Mouse (Mus musculus) MN1 (cell line): Measurements from ENCODE around the gene Sipa1l2.
A peak's percentile ranks its signal among the peaks of the same experiment; 100 is the strongest.

ENCODE experiments used
- DNase-seq: peaks from one replicate; pipeline ENCODE4 v3.0.0-alpha.2; 2016; ENCODE audit warnings: low spot score

Gene Sipa1l2

DNA sequence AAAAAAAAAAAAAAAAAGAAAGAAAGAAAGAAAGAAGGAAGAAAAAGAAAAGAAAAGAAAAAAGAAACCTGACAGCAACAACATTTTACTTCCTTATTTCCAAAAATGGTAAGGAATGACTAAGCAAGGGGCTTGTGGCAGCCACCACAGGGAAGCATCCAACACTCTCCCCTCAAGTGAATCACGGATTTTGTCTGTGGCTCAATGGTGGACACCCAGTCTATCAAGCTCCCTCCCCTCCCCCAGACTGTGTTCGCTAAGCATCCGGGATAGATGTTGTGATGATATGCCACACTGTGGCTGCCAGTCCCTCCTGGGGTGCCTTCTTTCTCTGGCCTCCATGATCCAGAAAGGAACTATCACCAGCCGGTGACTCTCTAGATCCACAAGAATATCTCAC, 6.5 kb upstream of the Sipa1l2 start:
- no peak for DNase-seq

DNA sequence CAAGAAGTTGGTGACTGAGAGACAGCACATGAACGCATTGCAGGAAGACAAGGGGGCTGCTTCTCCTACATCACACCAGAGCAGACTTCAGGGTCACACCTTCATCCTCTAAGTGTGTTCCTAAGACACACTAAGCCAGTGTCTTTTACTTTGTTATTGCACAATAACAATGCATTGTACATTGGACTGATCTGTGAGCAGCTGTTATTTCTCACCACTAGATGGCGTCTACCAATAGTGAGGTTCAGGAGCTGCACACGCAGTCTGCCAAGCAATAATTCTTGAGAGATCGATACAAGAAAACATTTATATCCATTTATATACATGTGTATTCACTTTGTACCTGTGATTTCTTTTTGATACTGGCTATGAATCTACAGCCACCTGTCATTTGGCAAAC, 4.7 kb upstream of the Sipa1l2 start:
- DNase-seq, result peak; percentile 76

DNA sequence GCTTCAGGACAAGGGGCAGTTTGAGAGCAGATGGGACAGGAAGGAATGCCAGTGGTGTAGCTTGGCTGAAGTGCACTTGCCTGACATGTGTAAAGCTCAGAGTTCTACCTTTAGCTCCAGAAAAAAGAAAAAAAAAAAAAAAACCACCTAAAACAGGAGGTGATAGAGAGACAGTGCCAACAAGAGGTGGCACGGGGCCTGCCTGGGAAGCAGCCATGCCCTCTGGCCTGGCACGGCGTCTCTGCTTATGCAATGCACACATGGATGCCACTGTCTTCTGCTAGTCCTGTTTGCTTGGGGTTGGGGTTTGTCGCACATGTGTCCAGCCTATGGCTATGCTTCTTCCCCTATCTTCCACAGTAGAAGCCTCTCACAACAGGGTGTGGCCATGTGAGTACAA, 2.6 kb upstream of the Sipa1l2 start:
- no peak for DNase-seq

DNA sequence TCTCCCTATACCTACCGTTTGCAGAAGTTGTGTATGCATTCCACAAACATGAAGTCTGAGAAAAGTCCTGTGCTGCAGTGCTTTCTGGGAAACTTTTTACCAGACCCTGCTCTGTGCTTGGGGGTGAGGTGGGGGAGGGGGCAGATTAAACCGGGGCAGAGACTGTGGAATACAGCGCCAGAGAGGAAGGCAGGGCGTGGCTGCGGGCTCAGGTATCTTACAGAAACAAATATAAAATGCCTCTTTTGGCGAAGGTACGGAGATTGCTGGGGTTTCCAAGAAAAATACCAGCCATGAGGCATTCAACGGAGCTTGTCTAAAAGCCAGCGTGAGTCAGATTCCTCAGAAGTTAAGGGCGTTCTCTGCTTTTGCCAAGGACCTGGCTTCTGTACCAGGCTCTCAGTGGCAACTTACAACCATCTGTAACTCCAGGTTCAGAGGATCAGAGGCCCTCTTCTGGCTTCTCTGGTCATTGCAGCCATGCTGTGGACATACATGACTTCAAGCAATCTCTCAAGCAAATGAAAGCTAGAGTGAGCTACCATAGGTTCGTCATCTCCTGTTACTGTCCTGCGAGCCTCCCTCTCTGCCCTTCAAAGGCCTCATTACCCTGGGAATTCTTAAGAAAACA, 1.3 kb upstream of the Sipa1l2 start:
- DNase-seq, result peak; percentile 68

DNA sequence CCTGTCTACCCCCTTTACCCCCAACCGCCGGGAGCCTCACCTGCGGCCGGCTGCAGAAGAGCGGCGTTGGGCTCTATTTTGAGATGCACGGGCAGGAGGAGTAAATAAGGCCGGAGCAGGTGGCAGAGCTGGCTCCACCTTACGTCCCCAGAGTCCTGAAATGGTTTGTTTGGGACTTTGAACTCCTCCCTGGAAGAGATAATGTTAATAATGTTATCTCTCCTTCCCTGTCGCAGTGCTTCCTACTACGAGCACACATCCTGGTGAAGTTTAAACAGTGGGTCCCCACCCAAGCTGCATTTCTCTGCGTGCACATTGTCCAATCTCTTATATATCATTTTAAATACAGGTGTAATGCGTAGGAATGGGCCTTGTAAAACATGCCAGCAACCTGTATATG, 781 bp upstream of the Sipa1l2 start:
- DNase-seq, result no peak

DNA sequence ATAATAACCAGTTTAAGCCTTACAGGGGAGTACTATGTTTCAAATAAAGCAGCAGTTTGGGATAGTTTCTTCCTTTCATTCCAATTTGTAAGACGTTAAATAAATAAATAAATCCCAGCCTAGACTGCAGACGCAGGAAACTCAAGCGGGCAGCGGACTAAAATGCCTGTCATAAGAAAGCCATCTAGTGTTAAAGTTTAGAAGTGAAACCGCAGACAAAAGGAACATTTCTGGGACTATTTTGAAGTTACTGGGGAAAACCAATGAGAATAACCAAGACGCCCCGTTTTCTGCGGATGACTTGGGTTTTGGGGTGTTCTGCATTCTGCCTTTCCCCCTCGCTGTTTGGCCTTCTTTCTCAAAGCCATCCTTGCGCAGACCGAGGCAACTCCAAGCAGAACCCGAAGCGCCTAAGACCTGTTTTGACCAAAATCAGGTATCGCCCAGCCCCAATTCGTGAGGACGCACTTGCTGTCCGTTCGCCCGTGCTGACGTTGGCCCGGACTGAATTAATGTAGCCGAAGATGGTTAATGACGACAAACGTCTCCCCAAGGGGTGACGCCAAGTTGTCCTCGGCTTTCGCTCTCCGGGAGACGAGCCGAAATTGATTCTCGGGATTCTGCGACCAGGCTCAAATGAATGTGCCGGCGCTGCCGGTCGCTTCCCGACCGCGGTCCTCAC, 616 bp downstream of the Sipa1l2 start:
- peak; percentile 93 for DNase-seq

DNA sequence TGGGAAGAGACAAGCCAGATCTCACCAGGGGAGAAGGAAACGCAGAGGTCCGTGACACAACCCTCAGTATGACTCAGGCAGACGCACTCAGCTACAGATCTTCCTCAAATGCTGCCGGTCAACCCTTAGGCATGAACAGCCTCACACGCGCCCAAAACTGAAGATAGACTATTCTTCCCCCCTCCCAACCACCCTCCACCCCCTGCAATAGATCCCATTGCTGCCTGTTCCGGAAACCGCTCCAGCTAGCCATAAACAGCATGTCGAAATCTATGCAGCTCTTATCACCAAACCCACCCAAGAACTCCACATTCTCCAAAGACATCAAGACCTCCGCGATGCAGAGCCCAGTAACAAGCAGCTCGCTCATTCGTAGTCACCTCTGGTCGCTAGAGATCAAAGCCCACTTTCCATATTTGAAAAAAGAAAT, 1.2 kb downstream of the Sipa1l2 start:
- DNase-seq, result peak; percentile 80

DNA sequence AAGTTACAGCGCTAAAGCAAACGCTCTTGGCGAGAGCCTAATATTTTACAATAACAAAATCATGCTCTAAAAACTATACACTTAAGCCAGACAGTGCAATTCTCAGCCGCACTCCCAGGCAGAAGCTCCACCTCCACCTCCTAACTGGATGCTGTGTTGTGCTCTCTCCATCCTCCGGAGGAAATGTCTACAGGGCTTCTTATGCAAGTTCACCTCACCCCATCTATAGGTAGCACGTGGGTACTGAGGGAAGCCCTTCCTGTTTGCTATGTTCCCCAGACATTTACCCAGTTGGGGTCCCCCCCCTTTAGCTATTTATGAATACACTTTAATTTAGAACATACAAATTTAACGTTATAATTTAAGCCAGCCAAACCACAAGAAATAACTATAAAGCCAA, 2.0 kb downstream of the Sipa1l2 start:
- peak; percentile 81 for DNase-seq

DNA sequence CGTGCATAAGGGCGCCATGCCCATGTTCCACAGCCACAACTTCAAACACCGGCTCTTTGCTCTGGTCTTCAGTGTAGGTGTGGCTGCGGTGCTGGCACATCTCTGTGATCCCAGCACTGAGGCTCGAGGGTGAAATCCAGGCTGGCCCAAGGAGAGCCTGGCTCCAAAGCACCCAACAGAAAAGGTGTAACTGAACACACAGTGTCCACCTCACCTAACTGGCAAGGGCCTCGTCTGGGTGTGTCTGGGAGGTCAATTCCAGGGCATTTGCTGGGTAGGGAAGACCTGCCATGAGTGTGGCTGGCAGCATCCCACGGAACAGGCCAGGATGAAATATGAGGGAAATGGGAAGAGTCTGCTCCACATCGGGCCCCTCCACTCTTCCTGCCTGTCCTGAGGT, 6.7 kb downstream of the Sipa1l2 start:
- DNase-seq, result no peak

DNA sequence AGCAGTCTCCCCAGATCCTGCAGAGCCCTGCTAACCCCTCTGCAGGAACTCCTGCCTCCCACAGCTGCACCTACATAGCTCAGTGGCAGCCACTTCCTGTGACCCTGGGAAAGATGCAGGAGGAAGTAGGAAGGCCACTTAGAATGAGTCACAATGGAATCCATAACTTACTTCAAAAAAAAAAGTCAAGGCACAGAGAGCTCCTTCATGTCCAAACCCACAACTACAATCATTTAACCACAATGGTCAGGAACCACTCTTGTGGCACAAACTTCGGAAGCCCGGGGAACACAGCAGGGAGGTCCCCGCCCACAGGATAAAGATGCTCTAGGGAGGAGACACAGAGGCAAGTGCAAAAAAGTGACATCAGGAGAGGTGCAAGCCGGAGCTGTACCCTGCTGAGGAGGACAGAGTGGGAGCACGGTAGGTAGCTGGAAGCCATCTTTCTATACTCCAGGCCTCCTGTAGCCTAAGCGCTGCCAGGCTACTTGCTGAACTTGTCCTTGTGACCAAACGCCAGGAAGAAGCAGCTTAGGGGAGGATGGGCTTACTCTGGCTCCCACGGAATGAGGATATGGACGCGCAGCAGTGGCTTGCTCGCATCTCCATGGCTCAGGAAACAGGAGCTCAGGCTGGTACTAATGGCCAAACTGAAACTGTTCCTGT, 8.7 kb downstream of the Sipa1l2 start:
- DNase-seq, result no peak

DNA sequence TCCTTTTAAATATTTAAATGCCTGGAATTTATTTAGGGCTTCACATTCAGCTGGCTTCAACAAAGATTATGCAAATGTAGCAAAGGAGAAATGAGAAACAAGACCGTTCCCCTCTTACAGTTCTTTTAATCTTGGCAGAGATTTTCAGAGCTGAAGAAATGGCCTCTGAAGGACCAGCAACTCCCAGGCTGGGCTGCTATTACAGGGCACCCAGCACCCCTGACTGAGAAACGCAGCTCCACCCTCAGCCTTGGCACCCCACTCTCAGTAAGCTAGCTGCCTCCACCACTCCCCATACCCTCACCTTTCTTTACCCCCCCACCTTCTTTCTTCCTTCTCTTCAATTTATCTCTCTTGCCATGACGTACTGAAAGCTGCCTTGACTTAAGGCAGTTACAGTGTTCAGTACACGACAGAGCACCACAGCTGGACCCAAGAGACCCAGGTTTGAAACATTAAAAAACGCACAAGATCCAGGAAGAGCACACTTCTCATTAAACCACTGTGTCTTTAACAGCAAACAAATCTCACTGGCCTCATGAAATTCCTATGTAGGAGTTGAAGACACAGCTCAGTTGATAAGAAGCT, 10.4 kb downstream of the Sipa1l2 start:
- peak; percentile 37 for DNase-seq

DNA sequence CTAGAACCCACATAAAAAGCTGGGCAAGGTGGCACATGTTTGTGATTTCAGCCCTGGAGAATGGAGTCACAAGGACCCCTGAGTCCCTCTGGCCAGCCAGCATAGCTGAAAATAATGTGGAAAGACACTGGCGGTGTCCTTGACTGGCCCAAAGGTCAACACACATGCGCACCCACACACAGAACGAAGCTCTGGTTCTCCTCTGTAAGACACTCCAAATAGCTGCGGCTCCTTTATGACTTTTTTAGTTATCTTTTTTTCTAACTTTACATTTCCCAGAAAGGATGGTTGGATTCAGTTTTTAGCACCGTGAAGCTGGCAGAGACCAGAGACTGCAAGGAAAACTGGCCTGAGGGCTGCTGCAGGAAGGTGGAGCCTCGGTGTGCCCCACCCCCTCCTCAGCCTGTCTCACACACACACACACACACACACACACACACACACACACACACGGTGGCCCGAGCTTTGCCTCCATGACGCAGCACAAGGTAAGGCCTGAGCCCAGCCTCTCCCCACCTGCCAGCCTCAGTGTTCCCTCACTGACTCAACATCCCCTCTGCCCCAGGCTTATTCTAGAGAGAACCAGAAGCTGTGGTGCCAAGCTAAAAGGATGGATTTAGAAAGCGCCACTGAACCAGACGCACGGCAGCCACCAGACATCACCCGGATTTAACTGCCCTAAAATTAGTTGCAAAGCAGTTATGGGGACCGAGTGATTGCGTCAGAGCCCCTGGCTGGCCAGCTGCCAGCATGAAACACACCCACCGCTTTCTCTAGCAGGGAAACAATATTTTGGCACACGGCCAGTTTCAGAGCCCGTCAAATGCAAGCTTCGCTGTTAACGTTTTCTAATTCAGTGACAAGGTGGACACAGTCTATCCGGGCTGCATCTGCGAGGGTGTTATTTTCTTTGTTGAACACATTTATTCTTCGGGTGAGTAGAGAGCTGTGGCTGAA, 11.2 kb downstream of the Sipa1l2 start:
- peak; percentile 91 for DNase-seq

DNA sequence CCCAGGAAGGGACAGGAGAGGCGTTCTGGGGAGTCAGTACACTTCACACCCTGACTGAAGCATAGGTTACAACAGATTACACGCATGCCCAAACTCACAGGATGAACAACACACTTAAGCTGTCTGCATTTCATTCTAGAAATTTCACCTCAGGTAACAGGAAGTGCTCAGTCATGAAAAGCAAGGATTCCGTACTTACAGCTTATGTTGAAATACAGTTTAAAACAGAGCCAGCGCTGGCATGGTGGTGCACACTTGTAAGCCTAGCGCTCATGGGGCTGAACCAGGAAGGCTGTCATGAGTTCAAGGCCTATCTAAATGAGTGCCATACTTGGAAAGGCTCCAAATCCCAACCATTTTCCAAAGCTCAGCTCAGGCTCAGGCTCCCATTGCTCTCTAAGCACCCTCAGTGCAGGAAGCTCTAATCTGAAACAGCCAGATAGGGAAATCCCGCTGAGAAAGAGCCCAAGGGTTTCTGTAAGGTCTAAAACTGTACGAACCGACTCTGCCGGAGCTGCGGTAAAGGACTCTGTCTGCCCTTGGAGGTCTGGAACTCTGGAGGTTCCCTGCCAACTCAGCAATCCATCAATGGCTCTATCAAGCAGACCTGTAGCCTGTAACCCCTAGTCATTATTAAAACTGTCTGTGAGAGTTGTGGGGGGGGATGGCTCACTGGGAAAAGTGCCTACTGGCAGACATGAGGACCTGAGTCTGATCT, 12.1 kb downstream of the Sipa1l2 start:
- peak; percentile 39 for DNase-seq

DNA sequence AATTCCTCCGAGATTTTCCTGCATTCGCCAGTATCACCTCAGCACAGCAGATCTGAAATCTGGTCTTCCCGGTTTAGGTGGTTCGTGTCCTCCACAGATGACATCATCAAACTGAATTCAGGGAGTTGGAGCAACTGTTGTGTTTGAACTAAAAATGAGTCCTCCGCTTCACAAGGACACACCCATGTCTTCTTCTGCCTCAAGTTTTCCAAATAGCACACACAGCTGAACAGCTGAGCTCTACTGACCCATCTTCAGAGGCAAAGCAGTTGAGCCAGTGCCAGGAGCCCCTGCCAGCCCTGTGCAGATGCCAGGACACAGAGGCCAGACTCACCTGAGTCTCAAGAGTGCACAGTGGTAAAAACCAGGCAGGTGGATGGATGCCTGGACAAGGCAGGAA, 12.9 kb downstream of the Sipa1l2 start:
- no peak for DNase-seq

DNA sequence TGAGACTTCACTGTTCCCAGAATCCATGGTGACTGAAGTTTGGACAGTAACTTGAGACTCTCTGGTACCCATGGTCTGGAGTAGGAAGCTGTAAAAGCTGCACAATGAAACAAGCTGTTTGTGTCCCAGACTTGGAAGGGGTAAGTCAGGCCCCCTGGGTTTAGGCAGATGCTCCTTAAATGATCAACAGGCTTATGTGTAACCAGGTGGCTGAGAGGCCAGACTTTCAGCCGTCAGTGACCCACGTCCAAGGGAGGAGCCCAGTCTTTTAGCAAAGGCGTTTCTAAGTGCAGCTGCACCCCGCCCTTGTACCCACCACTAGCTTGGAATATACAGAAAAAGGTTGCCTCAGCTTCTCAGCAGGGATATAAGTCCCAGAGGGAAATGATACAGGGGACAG, 19.0 kb downstream of the Sipa1l2 start:
- no peak for DNase-seq

DNA sequence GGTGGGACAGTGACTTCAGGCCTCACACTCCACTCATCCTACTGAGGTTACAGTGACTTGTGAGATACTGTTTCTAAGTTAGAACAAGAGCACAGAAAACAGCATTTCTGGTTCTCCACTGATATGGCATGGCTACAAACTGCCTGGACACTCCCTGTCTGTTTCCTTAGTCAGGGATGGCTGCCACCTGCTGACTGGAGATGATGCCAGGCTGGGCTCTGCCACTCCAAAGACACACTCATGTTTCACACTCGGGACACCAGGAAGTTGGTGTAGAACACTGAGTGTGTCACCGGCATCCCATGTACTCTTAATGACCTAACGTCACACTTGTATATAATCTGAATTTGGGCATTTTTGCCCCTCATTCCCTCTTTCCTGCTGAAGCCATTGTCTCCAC, 22.3 kb downstream of the Sipa1l2 start:
- DNase-seq, result no peak

DNA sequence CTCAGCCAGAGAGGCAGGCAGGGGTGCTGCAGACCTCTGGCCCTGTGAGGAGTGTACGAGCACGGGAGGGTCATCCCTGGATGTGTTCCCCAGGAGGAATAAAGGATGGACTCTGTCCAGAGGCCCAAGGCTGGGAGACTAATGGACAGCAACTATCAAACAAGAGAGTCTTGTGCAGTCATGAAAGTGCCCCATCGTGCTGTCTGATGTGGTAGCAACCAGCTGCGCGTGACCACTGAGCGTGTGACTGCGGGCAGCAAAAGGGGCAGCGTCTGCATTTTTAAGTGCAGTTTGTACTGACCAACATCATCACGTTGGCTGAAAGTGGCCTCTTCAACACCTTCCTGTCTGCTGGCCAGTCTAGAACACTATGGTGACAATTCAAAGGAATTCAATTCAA, 23.7 kb downstream of the Sipa1l2 start:
- no peak for DNase-seq

DNA sequence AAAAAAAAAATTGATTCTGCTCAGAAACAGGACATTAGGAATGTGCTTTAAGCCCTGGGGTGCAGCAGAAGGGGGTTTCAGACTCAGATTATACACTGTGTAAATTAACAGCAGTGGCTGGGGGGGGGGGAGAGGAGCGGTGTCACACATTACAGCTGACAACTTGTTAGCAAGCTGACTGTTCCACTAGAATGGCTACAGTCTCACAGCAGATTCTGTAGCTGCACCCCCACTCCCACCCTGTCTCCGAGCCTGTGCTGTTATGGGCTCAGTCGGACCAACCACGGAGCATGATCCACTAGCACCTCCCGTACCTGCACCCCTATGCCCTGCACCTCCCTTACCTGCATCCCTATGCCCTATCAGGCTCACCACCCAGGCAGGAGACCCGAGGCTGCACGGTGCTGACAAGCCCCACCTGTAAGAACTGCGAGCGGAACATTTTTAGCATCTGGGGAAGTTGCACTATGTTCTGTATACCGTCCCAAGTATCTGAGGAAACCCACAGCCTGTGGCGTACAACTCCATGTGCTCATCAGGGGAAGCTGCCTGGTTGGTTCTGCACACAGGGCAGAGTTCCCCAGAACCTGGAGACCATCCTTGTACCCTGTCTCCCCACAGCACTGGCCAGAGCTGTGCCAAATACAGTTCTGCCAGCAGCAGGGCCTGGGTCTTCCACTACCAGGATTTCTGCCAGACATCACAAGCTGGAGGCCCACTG, 26.6 kb downstream of the Sipa1l2 start:
- no peak for DNase-seq

DNA sequence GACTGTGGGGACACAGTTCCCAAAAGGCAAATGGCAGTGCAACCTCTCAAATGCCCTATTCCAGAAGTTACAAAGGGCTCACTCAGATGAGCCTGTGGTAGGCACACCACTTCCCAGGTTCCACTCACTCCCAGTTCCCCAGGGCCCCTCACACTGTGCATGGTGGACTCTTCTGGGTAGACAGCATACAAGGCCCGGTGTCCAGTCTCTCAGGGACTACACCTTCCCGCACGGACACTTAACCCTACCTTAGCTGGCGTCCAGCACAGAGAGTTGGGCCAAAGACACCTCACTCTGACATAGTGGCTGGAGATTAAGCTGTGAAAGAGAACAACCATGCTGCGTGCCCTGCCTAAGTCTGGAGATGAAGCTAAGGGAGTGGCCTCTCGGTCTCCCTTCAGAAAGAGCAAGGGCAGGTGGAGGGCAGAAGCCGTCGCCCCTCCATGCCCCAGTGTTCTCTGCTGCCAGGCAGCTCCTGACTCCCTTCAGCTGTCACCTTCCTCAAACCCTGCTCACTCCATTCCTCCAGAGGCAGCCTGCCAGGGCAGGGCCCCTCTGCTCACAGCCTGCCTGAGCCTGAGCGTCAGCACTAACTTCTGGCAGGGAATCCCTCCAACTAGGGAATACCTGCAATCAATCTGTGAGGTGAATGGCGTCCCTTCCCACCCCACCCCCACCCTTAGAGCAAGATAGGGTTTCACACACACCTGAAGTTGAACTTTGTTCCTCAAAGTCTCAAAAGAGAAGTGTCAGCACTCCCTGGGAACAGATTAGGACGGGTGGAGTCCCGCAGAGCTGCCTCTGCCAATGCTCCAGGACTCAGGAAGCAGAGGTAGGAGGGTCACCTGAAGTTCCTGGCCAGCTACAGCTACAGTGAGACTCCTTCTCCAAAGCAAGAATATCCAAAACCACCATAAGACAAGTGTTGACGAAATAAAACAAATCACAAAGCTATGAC, 30.3 kb downstream of the Sipa1l2 start:
- DNase-seq, result no peak
